Mouse (Mus musculus) small intestine, adult 2 months (tissue): Measurements from ENCODE around the gene Mypn. TPM values are rescaled to one million over a fixed set of nuclear protein-coding genes. Genes with fewer than 3 reads are reported as not detected.

Source experiments
- H3K27ac ChIP-seq: fragments of 200-500 bp; 2 replicates; pipeline ENCODE4 v1.5.1; 2012; ENCODE audit warnings: low read depth, low read length, control low read depth, inconsistent platforms; ENCODE audit not compliant: insufficient read depth
- H3K27me3 ChIP-seq: fragments of 200-500 bp; 2 replicates; pipeline ENCODE4 v1.6.1; 2012; ENCODE audit warnings: mild to moderate bottlenecking, moderate library complexity, low read length, inconsistent platforms; ENCODE audit not compliant: control insufficient read depth, insufficient read depth
- H3K36me3 ChIP-seq: fragments of 200-500 bp; 2 replicates; pipeline ENCODE4 v1.6.1; 2012; ENCODE audit warnings: mild to moderate bottlenecking, low read length, control low read depth, inconsistent platforms; ENCODE audit not compliant: control insufficient read depth, insufficient read depth
- H3K4me1 ChIP-seq: fragments of 200-500 bp; 2 replicates; pipeline ENCODE4 v1.6.1; 2012; ENCODE audit warnings: low read length, inconsistent platforms, mixed read lengths; ENCODE audit not compliant: control insufficient read depth, insufficient read depth, insufficient read length
- H3K4me3 ChIP-seq: fragments of 200-500 bp; 2 replicates; pipeline ENCODE4 v1.5.1; 2012; ENCODE audit warnings: low read depth, mild to moderate bottlenecking, control low read depth, inconsistent platforms, low read length, moderate library complexity
- CTCF ChIP-seq: fragments of 200-500 bp; IDR thresholded peaks from 2 replicates; pipeline ENCODE4 v1.5.1; 2012; ENCODE audit warnings: low read depth, mild to moderate bottlenecking, control low read depth, inconsistent platforms, low read length, moderate library complexity, mixed read lengths; ENCODE audit not compliant: insufficient replicate concordance, insufficient read length; ENCODE audit errors: extremely low read depth
- POLR2A ChIP-seq: fragments of 200-500 bp; IDR thresholded peaks from 2 replicates; pipeline ENCODE4 v1.6.1; 2012; ENCODE audit warnings: low read depth, mild to moderate bottlenecking, control low read depth, inconsistent platforms, low read length, moderate library complexity
- WGBS: fragments of 180-500 bp; shearing (Covaris S2); methylation state at CpG from one replicate; pipeline ENCODE4 v1.1.7; 2018; 5-methylcytosine and 5-hydroxymethylcytosine counted together
- polyA plus RNA-seq: library from polyadenylated mRNA; depleted of rRNA; stranded (reverse); fragments of >200 nt; gene quantifications from 2 replicates; pipeline ENCODE4 v1.2.3, GENCODE M21; 2012

Gene Mypn
- polyA plus RNA-seq, 1 experiment: 0.05 TPM

DNA sequence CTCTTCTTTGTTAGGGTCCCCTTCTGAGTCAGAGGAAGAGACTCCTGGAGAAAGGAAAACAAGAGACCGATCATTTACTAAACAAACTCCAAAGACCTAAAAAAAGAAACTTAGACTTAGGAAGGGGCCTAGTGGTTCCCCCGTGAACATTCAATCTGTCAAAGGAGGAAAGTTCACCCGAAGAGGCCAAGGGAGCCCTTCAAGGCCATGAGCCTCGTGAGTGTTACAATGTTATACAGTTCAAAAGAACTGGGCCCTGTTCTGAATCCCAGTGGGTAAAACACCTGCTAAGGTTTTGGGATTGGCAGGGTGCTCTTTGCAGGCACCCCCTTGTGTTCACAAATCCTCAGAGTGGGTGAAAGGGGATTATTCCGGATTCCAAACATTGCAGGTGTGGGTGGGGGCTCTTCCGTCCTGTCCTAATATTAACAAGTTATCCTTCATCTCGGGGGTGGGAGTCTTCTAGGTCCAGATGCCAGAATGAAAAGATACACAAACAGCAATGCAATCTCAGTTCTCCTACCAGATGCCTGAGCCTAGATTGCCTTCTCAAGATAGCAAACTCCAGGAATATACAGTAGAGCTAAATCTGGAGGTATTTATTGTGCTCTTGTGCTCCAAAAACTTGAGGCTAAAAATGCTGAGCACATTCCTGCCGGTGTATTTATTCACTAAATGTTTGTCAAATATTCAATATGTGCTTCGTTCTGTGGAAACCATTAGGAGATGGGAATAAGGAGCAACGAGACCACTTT, 36.3 kb downstream of the Mypn start:
- Histone ChIP-seq H3K4me3 (no peak overlapping the region), H3K27ac (no peak overlapping the region), H3K4me1 (no peaks in the 10 kb centered on the region), H3K36me3 (no peaks in the 10 kb centered on the region), H3K27me3 (no peaks in the 10 kb centered on the region)
- WGBS: 72% methylated on average over 10 of the region's 10 CpGs
- no peak for TF ChIP-seq POLR2A
- no peak for TF ChIP-seq CTCF

DNA sequence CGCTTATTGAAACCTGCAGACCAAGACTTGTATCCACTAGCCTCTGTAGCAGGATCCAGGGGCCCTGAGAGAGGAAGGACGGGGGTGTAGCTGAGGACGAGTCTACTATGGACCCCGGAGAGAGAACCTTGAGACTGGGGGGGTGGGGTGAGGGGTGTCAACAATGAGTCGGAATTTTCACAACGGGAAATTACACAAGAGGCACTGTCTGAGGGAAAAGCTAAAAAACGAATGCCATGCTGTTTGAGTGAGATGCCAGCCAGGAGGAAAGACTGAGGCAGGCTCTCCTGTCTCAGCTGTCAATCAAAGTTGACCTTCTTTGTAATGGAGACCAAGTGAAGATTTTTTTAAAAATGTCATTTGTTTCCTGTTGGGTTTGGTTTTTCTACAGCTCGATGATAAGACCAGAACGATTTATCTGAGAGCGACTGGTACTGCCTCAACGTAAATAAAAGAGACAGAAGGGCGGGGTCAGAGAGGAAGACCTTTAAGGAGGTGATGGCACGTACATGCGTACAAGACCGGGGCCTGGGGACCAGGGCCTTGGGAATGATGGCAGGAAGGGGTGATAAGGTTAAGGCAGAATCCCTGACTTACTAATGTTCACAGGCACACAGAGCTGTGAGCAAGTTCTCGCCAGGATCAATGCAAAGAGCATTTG, 37.9 kb downstream of the Mypn start:
- Histone ChIP-seq H3K27me3 (no peaks in the 10 kb centered on the region), H3K4me1 (peaks cover 4% of the 10 kb centered on the region; the same call in 1 of the 2 replicates), H3K4me3 (no peak overlapping the region), H3K27ac (no peak overlapping the region), H3K36me3 (no peaks in the 10 kb centered on the region)
- WGBS: 54% methylated on average over 16 of the region's 16 CpGs
- TF ChIP-seq POLR2A (no peak), CTCF (no peak)

DNA sequence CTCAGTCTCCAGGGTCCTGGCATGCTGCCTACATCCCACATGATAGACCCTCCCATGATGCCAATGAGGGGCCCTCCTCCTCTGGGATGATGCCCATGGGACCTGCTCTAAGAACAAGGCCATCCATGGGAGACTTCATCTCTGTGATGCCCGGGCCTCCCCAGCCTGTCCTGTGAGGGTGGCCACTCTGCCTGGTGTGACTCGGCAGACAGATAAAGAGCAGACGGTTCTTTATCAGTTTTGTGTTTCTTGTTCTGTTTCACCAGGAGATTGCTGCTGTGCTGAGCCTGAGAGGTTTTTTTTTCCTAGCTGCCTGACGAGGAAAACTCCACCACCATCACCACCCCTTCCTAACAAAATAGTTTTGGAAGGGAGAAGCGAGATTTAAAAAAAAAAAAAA, 42.5 kb downstream of the Mypn start:
- WGBS: 53% methylated on average over 5 of the region's 5 CpGs
- Histone ChIP-seq H3K27me3 (no peaks in the 10 kb centered on the region), H3K4me3 (no peak overlapping the region), H3K36me3 (no peaks in the 10 kb centered on the region), H3K4me1 (peaks cover 12% of the 10 kb centered on the region; the same call in 1 of the 2 replicates), H3K27ac (no peak overlapping the region)
- TF ChIP-seq CTCF (no peak), POLR2A (no peak)

DNA sequence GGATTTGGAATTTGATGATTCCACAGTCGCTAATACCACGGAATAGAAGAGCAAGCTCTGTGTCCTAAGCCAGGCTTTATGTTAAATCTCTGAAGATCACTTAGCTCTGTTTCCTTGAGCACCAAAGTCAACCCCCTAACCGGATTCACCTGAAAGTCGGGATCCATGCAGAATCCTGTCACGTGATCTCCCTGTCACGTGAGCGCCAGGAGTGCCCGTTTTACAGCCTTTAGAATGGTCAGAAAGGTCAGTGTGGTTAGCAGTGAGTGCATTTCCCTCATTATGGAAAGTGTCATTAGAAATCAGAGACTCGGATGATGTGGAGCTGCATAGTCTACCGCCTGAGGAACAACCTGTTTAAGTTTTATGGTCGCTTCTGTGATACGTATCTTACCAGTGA, 43.1 kb downstream of the Mypn start:
- no peak overlapping the region for H3K27ac ChIP-seq

DNA sequence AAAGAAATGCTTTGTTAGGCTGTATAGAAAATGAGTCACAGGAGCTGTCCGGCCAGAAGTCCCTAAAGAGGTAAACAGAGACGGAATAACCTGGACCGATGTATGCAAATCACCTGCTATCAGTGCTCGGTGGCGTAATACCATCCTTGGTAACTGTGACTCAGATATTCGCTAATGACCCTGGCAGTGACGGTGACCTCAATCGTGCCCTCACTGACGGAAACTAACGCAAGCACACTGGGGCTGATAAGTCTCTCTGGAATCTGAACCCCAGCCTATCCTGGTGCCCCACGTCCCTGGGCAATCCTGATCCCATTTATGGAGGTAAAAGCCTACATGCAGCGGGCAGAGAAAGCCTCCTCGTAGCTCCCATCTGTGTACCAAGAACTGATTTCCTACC, 45.6 kb downstream of the Mypn start:
- TF ChIP-seq CTCF: no peak
- no peak for TF ChIP-seq POLR2A
- H3K27me3 ChIP-seq: no peaks in the 10 kb centered on the region
- WGBS: 31% methylated on average over 13 of the region's 13 CpGs
- H3K4me1 ChIP-seq: peaks cover 17% of the 10 kb centered on the region; the same call in 1 of the 2 replicates
- H3K4me3 ChIP-seq: no peak overlapping the region
- H3K27ac ChIP-seq: peak overlapping the region; percentile 54; the same call in 1 of the 2 replicates
- H3K36me3 ChIP-seq: no peaks in the 10 kb centered on the region

More for the DNA sequence above, 43.1 kb downstream of the Mypn start:
- WGBS: 68% methylated on average over 12 of the region's 12 CpGs
- no peaks in the 10 kb centered on the region for H3K36me3 ChIP-seq
- peaks cover 12% of the 10 kb centered on the region; the same call in 1 of the 2 replicates for H3K4me1 ChIP-seq
- H3K27me3 ChIP-seq: no peaks in the 10 kb centered on the region
- H3K4me3 ChIP-seq: no peak overlapping the region
- no peak for TF ChIP-seq POLR2A
- no peak for TF ChIP-seq CTCF

DNA sequence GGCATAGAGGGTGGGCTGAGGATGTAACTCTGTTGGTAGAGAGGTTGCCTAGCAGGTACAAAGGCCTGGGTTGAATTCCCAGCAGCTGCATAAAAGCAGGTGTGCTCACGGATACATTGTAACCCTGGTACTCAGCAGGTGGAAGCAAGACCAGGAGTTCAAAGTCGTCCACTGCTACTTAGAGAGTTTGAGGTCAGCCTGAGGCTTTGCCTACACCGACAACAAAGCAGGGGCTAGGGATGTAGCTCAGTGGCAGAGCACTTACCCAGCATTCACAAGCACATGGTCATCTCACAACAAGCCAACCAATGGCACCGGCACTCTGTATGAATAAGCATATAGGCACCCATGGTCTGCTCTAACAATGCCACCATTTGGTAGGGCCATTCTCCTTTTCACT, 46.3 kb downstream of the Mypn start:
- H3K36me3 ChIP-seq: no peaks in the 10 kb centered on the region
- no peak overlapping the region for H3K4me3 ChIP-seq
- H3K27ac ChIP-seq: peak overlapping the region; percentile 27; the same call in 1 of the 2 replicates
- peaks cover 17% of the 10 kb centered on the region; the same call in 1 of the 2 replicates for H3K4me1 ChIP-seq
- no peak for TF ChIP-seq POLR2A
- TF ChIP-seq CTCF: no peak
- 83% methylated on average over 4 of the region's 4 CpGs for WGBS
- no peaks in the 10 kb centered on the region for H3K27me3 ChIP-seq

DNA sequence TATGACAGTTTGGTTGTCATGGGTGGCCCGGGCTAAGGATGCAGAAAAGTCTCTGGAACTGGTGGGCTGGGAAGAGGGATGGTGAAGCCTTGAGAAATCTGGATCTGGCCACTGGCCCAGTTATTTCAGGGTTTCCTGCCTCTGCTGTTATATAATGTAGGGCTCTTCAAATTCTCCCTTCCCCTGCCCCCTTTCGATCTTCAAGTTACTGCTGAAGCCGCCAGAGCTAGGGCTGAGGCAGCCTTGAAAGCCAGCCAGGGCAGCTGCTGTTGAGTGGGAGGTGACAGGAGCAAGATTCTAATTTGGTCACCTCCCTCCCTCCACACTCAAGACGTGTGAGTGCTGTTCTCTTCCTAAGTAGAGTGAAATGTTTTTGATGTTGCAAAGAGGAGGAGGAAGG, 46.8 kb downstream of the Mypn start:
- TF ChIP-seq POLR2A (no peak), CTCF (no peak)
- peak overlapping the region; percentile 14; the same call in 1 of the 2 replicates for H3K27ac ChIP-seq
- no peaks in the 10 kb centered on the region for H3K36me3 ChIP-seq
- WGBS: 55% methylated on average over 4 of the region's 4 CpGs
- H3K4me1 ChIP-seq: peaks cover 17% of the 10 kb centered on the region; the same call in 1 of the 2 replicates
- H3K27me3 ChIP-seq: no peaks in the 10 kb centered on the region
- H3K4me3 ChIP-seq: no peak overlapping the region
